Mouse (Mus musculus): ENCODE measurements around the gene Psg26. TPM values are rescaled to one million over a fixed set of nuclear protein-coding genes. Genes with fewer than 3 reads are reported as not detected.

Gene Psg26
- polyA plus RNA-seq (2017; shearing (Covaris generic)): not detected

GRCm38 (mm10) chr7:18484077-18484476, at the start of gene Psg26:
Psg26 (minus strand) TSS chr7:18484177.

GRCm38 (mm10) chr7:18532169-18532568, 48.2 kb upstream of the Psg26 start, which contains the start of gene Psg25:
Psg25 (minus strand) TSS chr7:18532269.

DNA sequence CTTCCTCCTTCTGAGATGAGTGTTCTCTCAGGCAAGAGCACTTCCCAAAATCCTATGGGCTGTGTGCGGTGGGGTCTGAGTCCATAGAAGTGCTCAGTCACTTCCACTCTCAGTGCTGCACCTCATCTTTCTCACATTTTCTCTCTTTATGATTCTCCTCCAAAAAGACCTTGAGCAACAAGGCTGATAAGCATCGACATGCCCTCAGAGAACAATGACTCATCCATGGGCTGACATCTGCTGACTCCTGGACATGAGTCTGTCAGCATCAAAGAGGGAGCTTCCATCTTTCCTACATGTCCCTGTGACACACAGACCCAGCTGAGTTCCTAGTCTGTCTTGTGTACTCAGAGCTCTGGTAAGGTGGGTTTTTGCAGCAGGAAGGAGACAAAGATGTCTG, 52.0 kb downstream of the Psg26 start, which contains the start of gene Psg28:
TSS of gene Psg28 (minus strand) at position 101 of the 400 bp plus-strand sequence.

Other genes with a start within 250 kb of the Psg26 start
- not detected for gene Mill1, start 238.8 kb downstream of the Psg26 start, polyA plus RNA-seq (2017; shearing (Covaris generic))
- gene Psg18, start 129.2 kb downstream of the Psg26 start, polyA plus RNA-seq (2017; shearing (Covaris generic)): under 1 TPM in 1 of 2 experiments, not detected in 1; 0.37 TPM
- under 1 TPM in 1 of 2 experiments, not detected in 1; 0.49 TPM for gene Psg28, start 52.1 kb downstream of the Psg26 start, polyA plus RNA-seq (2017; shearing (Covaris generic))
- under 1 TPM; 0.05 to 0.39 TPM for gene Psg25, start 48.1 kb upstream of the Psg26 start, polyA plus RNA-seq (2017; shearing (Covaris generic))
- gene Psg27, start 83.1 kb upstream of the Psg26 start, polyA plus RNA-seq (2017; shearing (Covaris generic)): not detected
- gene Psg23, start 132.3 kb upstream of the Psg26 start, polyA plus RNA-seq (2017; shearing (Covaris generic)): under 1 TPM; 0.16 to 0.22 TPM
- gene Psg21, start 172.5 kb upstream of the Psg26 start, polyA plus RNA-seq (2017; shearing (Covaris generic)): under 1 TPM; 0.19 to 0.86 TPM
- under 1 TPM in 1 of 2 experiments, not detected in 1; 0.94 TPM for gene Psg20, start 202.0 kb upstream of the Psg26 start, polyA plus RNA-seq (2017; shearing (Covaris generic))
- gene Psg22, start 233.9 kb upstream of the Psg26 start, polyA plus RNA-seq (2017; shearing (Covaris generic)): not detected